Mouse (Mus musculus): ENCODE measurements around the gene Scn8a.

DNA sequence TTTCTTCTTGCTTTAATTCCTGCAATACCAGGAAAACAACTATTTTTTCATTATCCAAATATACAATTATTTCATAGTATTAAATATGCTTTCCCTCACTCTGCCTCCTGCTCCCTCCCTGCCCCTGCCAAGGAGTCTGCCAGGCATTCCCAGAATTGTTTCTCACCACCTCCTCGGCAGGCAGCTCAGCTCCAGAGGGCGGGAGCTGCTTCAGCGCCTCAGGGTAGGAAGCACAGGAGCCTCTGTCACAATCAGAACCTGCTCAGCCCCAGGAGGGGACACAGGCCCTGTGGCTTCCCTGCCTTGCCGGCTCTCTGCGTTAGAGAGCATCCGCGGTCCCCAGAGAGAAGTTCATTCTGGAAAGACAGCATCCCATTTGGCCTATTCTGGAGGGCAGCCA lies 36.9 kb upstream of the Scn8a start:
- TF ChIP-seq POLR2A (IDR thresholded peaks at IDR 0.05; ENCODE audit: low read depth, low read length) (no peak), CTCF (IDR thresholded peaks at IDR 0.05; ENCODE audit: borderline replicate concordance, insufficient read depth, low read length) (no peak)
